Comparison of ENCODE assay signal across 8 mouse cellular contexts in genomic region chr4:63215185-63215992, GRCm38 (mm10). TPM values are rescaled to one million over a fixed set of nuclear protein-coding genes. Genes with fewer than 3 reads are reported as not detected.
DNase-seq lines count a peak whose midpoint lies in the region; ATAC-seq lines count a peak whose summit lies in the region.

No protein-coding gene starts in this region.

- peak overlapping the region; percentile 99 for H3K4me2 ChIP-seq in hindbrain, embryonic 12.5 days (replicated peaks)

- under 1% methylated on average over 63 of the region's 71 CpGs for WGBS in hindbrain, embryonic 12.5 days

- no peaks in the 10 kb centered on the region for H3K9me3 ChIP-seq in hindbrain, embryonic 12.5 days (replicated peaks)

- peaks cover 56% of the 10 kb centered on the region for H3K27me3 ChIP-seq in hindbrain, embryonic 12.5 days

- peaks cover 26% of the 10 kb centered on the region for H3K4me1 ChIP-seq in hindbrain, embryonic 12.5 days

- H3K9ac ChIP-seq in hindbrain, embryonic 12.5 days: peak overlapping the region; percentile 82

- ATAC-seq in frontal cortex, adult (ENCODE audit: low TSS enrichment): peak; percentile 70
- ATAC-seq in hindbrain, embryonic 12.5 days (ENCODE audit: low FRiP score): peak; percentile 72
- ATAC-seq in megakaryocyte, adult 5-6 weeks (ENCODE audit: poor library complexity, severe bottlenecking): peak; percentile 86

- peak overlapping the region; percentile 72 for H3K4me3 ChIP-seq in hindbrain, embryonic 12.5 days

- no peaks in the 10 kb centered on the region for H3K36me3 ChIP-seq in hindbrain, embryonic 12.5 days

- peak; percentile 92 for DNase-seq in NIH3T3 (ENCODE audit: low read depth)
- peak; percentile 82 for DNase-seq in cerebellum, adult 8-10 months
- DNase-seq in layer of hippocampus, postnatal 36 days: peak; percentile 68 to 77
- peak; percentile 48 for DNase-seq in retina, postnatal 7 days (ENCODE audit: low read depth, low spot score)
- DNase-seq in urinary bladder, adult 2 months (ENCODE audit: low spot score): peak; percentile 60

- H3K27ac ChIP-seq in hindbrain, embryonic 12.5 days: peak overlapping the region; percentile 45; the same call in 1 of the 2 replicates

RNA-seq across cellular contexts. Expression of gene Col27a1, which starts 1.6 kb away (rescaled TPM):
- 10.5 and 11.5 TPM in 2 replicates for polyA plus RNA-seq in hindbrain, embryonic 12.5 days (2016; fragmentation: Nextera tagmentation; extraction: Ambion mirVana)
- 1 to 10 TPM; 3.9 to 5.4 TPM for total RNA-seq in layer of hippocampus, postnatal 36 days (2021)
- total RNA-seq in megakaryocyte, adult 5-6 weeks (2015): 0.23 and 0.42 TPM in 2 replicates
- total RNA-seq in megakaryocyte, adult 5-6 weeks (2017): 0.24 and 0.44 TPM in 2 replicates
- 12.3 and 13.3 TPM in 2 replicates for polyA plus RNA-seq in urinary bladder, adult 2 months (2012; rRNA removed)

RNA-seq across cellular contexts. Expression of gene Kif12, which starts 43.5 kb away (rescaled TPM):
- polyA plus RNA-seq in hindbrain, embryonic 12.5 days (2016; fragmentation: Nextera tagmentation; extraction: Ambion mirVana): 0.27 TPM in 1 of 2 replicates, not detected in the other
- total RNA-seq in layer of hippocampus, postnatal 36 days (2021): not detected
- not detected in 2 replicates for total RNA-seq in megakaryocyte, adult 5-6 weeks (2015)
- total RNA-seq in megakaryocyte, adult 5-6 weeks (2017): not detected in 2 replicates
- polyA plus RNA-seq in urinary bladder, adult 2 months (2012; rRNA removed): not detected in 2 replicates

Comparison
In these comparisons a context has a peak if more than half of its experiments do, and no peak if none do; other contexts are left out.
1. Peak in every context shown above with its lines: DNase-seq, ATAC-seq, H3K4me3 ChIP-seq and H3K27ac ChIP-seq.